ENCODE assay signal across 10 mouse cellular contexts in genomic region chr12:80013577-80013903, GRCm38 (mm10).
DNase-seq lines count a peak whose midpoint lies in the region; ATAC-seq lines count a peak whose summit lies in the region.
"Had no signal": no experiment of that assay in that cellular context is flagged by ENCODE, and none has a peak within 500 bp of the region (broad histone marks: within the 10 kb centered on the region; RNA-seq: fewer than 3 reads in every experiment).

No protein-coding gene starts in this region.

- ATAC-seq in liver, embryonic 11.5 days (replicated peaks; ENCODE audit: low FRiP score), result no peak
- ATAC-seq in hindbrain, embryonic 12.5 days (ENCODE audit: low FRiP score), result no peak
- no peak for ATAC-seq in liver, embryonic 13.5 days (ENCODE audit: low read depth)
- ATAC-seq in stomach, embryonic 15.5 days (ENCODE audit: insufficient read depth, low FRiP score, low read depth), result peak; percentile 28; the same call in 1 of the 2 replicates
- ATAC-seq in megakaryocyte-erythroid progenitor cell, adult 5-6 weeks (replicated peaks; ENCODE audit: low FRiP score, low TSS enrichment, poor library complexity, severe bottlenecking), result no peak

- no peak for DNase-seq in liver, embryonic 11.5 days (ENCODE audit: low spot score)
- DNase-seq in liver, result no peak
- no peak for DNase-seq in liver, embryonic 13.5 days
- no peak for DNase-seq in right cerebral cortex, postnatal 4 days
- DNase-seq: layer of hippocampus, postnatal 36 days had no signal

- no peak overlapping the region for H3K9ac ChIP-seq in liver, embryonic 11.5 days (ENCODE audit: low read depth, low read length)
- H3K9ac ChIP-seq in hindbrain, embryonic 12.5 days, result no peak overlapping the region
- H3K9ac ChIP-seq in liver, embryonic 13.5 days, result no peak overlapping the region
- H3K9ac ChIP-seq in stomach, embryonic 15.5 days, result no peak overlapping the region
- H3K9ac ChIP-seq: heart, embryonic 12.5 days had no signal

- no peaks in the 10 kb centered on the region for H3K27me3 ChIP-seq in liver, embryonic 11.5 days (replicated peaks; ENCODE audit: control insufficient read depth, insufficient read depth, low read length)
- H3K27me3 ChIP-seq in hindbrain, embryonic 12.5 days, result no peaks in the 10 kb centered on the region
- no peaks in the 10 kb centered on the region for H3K27me3 ChIP-seq in liver, embryonic 13.5 days
- no peaks in the 10 kb centered on the region for H3K27me3 ChIP-seq in stomach, embryonic 15.5 days (replicated peaks)
- H3K27me3 ChIP-seq: heart, embryonic 12.5 days had no signal

- H3K36me3 ChIP-seq in liver, embryonic 11.5 days (ENCODE audit: control insufficient read depth, insufficient read depth, low read length), result no peaks in the 10 kb centered on the region
- H3K36me3 ChIP-seq in hindbrain, embryonic 12.5 days, result no peaks in the 10 kb centered on the region
- no peaks in the 10 kb centered on the region for H3K36me3 ChIP-seq in liver, embryonic 13.5 days
- no peaks in the 10 kb centered on the region for H3K36me3 ChIP-seq in stomach, embryonic 15.5 days
- H3K36me3 ChIP-seq: G1E; heart, embryonic 12.5 days had no signal

- H3K9me3 ChIP-seq in liver, embryonic 11.5 days (ENCODE audit: control insufficient read depth, low read length), result no peaks in the 10 kb centered on the region
- H3K9me3 ChIP-seq in hindbrain, embryonic 12.5 days (replicated peaks), result no peaks in the 10 kb centered on the region
- no peaks in the 10 kb centered on the region for H3K9me3 ChIP-seq in liver, embryonic 13.5 days (replicated peaks)
- H3K9me3 ChIP-seq in stomach, embryonic 15.5 days, result no peaks in the 10 kb centered on the region
- H3K9me3 ChIP-seq: G1E; heart, embryonic 12.5 days had no signal

- H3K4me1 ChIP-seq in liver, embryonic 11.5 days (replicated peaks; ENCODE audit: control insufficient read depth, insufficient read depth, low read length), result peaks cover 8% of the 10 kb centered on the region
- H3K4me1 ChIP-seq in hindbrain, embryonic 12.5 days, result peaks cover 12% of the 10 kb centered on the region
- peaks cover 9% of the 10 kb centered on the region for H3K4me1 ChIP-seq in liver, embryonic 13.5 days (replicated peaks)
- peaks cover 15% of the 10 kb centered on the region for H3K4me1 ChIP-seq in stomach, embryonic 15.5 days

- WGBS in liver, embryonic 11.5 days, result 78% methylated on average over 6 of the region's 6 CpGs
- 58% methylated on average over 6 of the region's 6 CpGs for WGBS in hindbrain, embryonic 12.5 days
- WGBS in liver, embryonic 13.5 days (ENCODE audit: insufficient replicate concordance), result 59% methylated on average over 6 of the region's 6 CpGs
- 38% methylated on average over 6 of the region's 6 CpGs for WGBS in stomach, embryonic 15.5 days

- no peak overlapping the region for H3K27ac ChIP-seq in liver, embryonic 11.5 days (ENCODE audit: low read depth, low read length)
- H3K27ac ChIP-seq in hindbrain, embryonic 12.5 days, result peak overlapping the region; percentile 60; the same call in 1 of the 2 replicates
- no peak overlapping the region for H3K27ac ChIP-seq in liver, embryonic 13.5 days
- peak overlapping the region; percentile 94 for H3K27ac ChIP-seq in stomach, embryonic 15.5 days

- no peak overlapping the region for H3K4me3 ChIP-seq in liver, embryonic 11.5 days (ENCODE audit: low read depth, low read length)
- H3K4me3 ChIP-seq in hindbrain, embryonic 12.5 days, result no peak overlapping the region
- H3K4me3 ChIP-seq in liver, embryonic 13.5 days (replicated peaks), result no peak overlapping the region
- no peak overlapping the region for H3K4me3 ChIP-seq in stomach, embryonic 15.5 days (replicated peaks)
- H3K4me3 ChIP-seq: heart, embryonic 12.5 days had no signal

- peak overlapping the region; percentile 53; the same call in 1 of the 2 replicates for H3K4me2 ChIP-seq in liver, embryonic 11.5 days
- H3K4me2 ChIP-seq in hindbrain, embryonic 12.5 days (replicated peaks), result peak overlapping the region; percentile 43
- H3K4me2 ChIP-seq in liver, embryonic 13.5 days, result peak overlapping the region; percentile 52
- peak overlapping the region; percentile 3; the same call in 1 of the 2 replicates for H3K4me2 ChIP-seq in stomach, embryonic 15.5 days

Comparison
In these comparisons a context has a peak if more than half of its experiments do, and no peak if none do; other contexts are left out.
1. H3K27ac ChIP-seq: peak in hindbrain, embryonic 12.5 days (single experiment) and stomach, embryonic 15.5 days (single experiment); none in liver, embryonic 11.5 days (single experiment) and liver, embryonic 13.5 days (single experiment).
2. H3K4me2 ChIP-seq: peak in every context shown above with its lines; median percentile 53 in liver, embryonic 11.5 days; 52 in liver, embryonic 13.5 days; 43 in hindbrain, embryonic 12.5 days; 3 in stomach, embryonic 15.5 days.